Mouse (Mus musculus): ENCODE data around the gene Scyl3. TPM values are rescaled to one million over a fixed set of nuclear protein-coding genes. Genes with fewer than 3 reads are reported as not detected.

Gene Scyl3
- total RNA-seq (2015) (28.1 and 39.6 TPM in 2 replicates), total RNA-seq (2017) (14.5 and 16.9 TPM in 2 replicates)

DNA sequence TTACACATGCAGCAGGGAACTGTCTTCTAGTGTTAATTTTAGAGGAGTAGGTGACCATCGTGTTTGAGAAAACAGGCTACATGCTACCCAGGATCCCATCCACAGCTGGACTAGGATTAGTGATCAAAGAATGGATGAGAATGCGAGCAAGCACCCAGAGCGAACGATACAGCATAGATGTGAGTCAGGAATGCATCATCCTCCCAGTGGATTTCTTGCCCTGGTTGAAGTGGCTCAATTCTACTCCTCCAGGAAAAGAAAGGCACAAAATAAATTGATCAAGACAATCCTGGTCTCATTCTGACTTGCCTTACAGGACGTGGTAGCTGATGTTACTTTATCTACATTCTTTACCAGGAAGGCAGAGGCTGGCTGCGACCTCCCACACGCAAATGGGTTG, at the start of gene Scyl3:
Scyl3 (plus strand) TSS at position 255 of the 400 bp plus-strand sequence.
- no peak for ATAC-seq (replicated peaks; ENCODE audit: poor library complexity)

DNA sequence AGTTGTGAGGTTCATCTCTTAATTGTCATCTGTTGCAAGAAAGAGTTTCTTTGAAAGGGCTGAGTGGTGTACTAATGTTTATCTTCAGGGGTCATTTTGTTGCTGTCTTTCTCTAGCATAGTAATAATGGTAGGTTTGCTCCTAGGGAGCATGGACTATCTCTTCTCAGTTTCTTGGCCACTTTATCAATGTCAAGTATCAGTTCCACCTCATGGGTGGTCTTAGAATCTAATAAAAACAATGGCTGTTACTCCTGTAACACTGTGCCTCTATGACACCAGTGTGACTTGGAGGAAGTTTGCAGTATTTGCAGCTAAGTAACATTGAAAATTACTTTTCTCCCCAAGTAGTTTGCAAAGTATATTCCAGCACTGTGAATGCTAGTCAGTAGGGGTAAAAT, 39.3 kb upstream of the Scyl3 start:
- no peak for ATAC-seq (replicated peaks; ENCODE audit: poor library complexity)

DNA sequence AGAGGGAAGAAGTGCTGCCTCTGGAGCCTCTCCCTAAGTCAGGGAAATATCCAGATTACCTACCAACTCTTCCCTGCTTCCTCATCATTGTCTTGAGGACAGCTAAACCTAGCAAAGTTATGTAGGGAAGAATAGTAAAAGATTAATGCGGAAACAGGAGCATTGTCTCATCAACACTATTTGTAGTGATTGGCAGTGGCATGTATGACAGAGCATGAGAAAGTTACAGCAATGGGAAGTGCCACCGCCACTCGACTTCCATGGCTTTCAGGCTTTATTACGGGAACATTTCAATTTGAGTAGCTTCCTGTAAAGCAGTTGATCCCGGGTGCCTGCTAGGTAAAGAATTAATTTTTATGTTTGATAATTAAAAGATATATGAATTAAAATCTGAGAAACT, 35.6 kb upstream of the Scyl3 start:
- ATAC-seq (replicated peaks; ENCODE audit: poor library complexity): no peak

DNA sequence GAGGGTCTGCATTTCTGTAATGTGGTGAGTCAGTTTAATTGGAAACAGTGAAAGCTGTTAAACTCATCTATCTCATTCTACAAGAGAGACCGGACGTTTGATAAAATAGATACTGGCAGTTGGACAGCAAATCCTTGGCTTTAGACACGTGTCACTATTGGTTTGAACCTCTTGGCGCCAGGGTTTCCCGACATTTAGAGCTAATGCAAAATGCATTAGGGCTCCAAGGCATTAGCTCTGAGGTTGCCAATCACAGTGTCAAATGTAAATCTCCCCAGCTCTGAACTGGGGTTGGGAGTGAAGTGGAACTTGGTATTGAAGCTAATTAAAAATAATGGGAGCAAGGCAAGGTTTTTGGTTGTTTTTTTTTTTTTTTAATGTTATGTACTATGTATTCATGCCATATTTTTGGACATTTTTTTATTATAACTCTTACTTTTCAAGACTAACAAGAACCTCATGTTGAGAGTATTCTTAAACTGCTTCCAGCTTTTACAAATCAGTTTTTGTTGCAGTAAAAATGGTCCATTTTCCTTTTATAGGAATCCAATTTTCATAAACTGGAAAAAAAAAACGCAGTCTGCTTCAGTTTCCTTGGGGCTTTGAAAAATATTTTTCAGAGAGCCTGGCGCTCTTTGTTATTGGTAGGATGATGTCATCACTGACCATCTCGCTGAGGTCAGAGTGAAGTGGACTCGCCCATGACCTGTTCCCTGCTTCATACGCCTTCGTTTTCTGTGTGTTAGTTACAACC, 34.9 kb upstream of the Scyl3 start:
- no peak for ATAC-seq (replicated peaks; ENCODE audit: poor library complexity)

DNA sequence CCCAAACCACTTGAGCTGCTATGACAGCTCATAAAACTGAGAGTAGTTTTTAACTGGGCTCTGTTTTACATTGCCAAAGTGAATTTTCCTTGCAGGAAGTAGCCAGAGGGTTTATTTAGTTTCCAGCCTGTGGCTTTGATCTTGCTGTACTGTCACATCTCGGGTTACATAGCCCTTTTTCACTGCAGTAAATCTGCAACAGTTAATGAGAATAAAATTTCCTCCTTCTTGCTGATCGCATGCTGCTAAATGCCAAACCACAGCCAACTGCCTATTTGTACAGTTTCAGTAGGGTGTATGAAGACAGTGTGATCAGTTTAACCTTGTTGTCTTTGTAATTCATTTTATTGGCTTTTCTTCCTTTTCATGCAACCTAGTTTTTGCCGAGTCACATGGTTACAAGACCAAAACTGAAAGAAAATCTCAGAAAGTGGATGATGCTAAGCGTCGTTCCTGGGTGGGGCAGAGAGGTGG, 30.6 kb upstream of the Scyl3 start:
- 0 out of 2 replicates have a peak, but pooled peaks have one; percentile 15 for ATAC-seq (replicated peaks; ENCODE audit: poor library complexity)

DNA sequence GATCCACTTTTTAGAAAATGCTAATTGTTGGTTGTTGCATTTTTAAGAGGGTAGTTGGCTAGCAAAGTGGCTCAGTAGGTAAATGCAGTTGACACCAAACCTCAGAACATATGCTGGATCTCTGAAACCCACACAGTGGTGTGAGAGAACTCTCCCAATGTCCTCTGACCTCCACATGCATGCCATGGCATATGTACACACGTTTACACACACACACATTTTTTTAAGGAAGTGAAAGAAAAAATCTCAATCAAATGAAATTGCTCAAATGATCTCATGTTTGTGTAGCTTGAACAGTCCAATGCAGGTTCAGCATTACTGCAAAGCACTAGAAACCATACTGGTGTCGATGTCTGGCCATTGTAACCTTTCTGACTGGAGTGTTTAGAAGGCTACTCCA, 29.3 kb upstream of the Scyl3 start:
- ATAC-seq (replicated peaks; ENCODE audit: poor library complexity): peak; percentile 65

DNA sequence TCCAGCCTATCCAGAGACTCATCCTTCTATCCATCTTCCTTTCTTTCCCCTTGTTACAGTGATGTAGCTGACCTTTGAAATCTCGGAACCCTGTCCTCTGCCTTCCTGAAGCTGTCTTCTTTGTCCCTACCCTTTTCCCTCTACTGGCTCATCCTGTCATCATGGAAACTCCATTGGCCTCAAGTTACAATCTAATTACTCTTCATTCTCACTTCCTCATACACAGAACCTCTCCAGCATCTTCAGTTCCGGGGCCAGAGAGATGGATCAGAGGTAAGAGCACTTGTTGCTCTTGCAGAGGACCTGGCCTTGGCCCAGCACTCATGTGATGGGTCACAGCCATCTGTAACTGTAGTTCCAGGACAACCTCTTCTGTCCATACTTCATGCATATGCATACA, 28.7 kb upstream of the Scyl3 start:
- peak; percentile 54 for ATAC-seq (replicated peaks; ENCODE audit: poor library complexity)

DNA sequence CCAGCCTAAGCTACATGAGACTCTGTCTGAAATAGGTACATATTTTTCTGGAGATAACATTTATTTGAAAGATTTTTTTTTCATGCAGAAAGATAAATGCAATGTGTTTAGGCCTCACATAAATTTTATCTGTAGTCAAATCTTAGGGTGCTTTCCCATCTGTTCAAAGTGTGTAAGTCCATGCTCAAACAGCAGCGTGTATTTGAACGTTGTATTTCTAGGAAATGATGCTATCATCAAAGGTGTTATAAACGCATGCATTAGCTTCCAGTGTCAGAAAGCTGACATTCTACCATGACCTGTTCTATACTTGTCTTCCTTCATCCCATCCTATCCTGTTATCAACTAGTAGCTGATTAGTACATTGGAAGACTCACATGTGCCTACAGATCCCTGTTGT, 25.5 kb upstream of the Scyl3 start:
- ATAC-seq (replicated peaks; ENCODE audit: poor library complexity): no peak

DNA sequence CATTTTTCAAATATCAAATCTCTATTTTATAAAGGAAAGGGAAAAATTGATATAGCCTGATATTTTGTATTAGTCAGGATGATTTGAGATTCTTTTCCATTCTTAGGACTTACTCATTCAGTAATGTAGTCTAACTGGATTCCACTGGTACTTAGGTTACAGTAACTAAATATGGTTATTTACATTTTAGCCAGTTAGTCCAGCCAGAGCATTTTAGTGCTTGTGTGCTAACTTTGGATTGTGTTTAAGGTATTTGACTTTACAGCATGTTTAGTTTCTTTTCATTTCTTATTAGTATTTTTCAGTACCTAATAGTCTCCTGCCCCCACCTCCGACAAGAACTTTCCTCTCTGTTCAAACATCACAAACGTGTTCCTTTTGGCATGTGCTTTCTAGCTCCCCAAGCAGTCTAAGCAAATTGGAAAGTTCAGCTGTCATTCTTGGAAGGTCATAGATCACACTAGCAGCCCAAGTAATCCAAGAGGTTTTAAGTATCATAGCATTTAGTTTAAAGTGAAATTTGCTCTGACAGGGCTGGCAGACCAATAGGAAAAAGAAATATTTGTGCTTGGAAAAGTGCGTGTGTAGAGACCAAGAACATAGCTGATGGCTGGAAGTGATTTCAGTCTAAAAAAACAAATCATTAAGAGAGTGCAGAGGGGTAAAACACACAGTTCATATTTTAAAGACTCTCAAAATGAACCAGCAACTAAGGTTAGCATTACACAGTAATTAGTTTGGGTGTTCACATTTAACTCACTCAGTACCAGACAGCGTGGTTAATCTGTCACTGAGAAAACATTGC, 21.7 kb upstream of the Scyl3 start:
- ATAC-seq (replicated peaks; ENCODE audit: poor library complexity): no peak

DNA sequence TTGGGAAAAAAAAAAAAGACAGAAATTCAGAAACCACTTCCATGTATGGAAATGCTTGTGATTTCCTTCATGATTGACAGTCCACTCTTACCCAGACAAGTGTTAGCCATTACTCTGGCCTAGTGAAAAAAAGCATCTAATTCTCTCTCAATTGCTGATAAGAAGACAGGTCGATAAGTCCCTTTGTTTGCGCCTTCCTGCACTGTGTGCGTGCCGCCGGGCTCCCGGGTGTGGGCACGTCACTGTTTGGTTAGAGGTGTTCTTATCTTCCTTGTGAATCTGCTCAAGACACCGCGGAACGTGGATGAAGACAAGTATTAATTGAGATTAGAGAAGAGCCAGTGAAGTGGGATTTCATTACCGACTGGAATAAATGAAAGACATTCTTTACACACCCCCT, 20.5 kb upstream of the Scyl3 start:
- ATAC-seq (replicated peaks; ENCODE audit: poor library complexity): no peak

DNA sequence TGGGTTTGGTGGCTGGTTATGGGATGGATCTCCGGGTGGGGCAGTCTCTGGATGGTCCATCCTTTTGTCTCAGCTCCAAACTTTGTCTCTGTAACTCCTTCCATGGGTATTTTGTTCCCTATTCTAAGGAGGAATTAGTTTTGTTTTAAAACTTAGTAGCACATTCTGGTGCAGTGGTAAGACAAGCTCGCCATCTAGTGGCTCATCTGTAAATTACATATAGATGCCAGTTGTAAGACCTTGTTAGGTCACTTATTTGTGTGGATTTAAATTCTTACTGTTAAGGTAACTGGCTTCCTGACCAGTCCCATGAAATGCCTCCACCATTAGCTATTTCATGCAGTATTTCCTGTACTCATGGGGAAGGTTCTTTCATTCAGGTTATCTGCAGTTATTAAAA, 18.6 kb upstream of the Scyl3 start:
- ATAC-seq (replicated peaks; ENCODE audit: poor library complexity): peak; percentile 98

DNA sequence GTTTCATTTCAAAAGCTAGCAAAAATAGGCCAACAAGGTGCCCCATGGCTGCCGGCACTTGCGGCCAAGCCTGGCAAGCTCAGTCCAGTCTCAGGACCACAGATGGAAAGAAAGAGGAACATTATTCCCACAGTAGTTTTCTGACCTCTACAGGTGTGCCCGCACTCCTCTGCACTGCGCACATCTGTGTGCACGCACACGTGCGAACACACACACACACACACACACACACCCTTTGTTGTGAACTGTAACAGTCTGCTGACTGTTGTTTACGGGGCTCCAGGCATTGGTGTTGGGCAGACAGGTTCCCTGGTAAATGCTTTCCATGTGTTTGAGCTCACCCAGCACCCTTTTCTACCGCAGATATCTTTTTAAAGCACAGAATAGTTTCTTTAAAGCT, 18.1 kb upstream of the Scyl3 start:
- no peak for ATAC-seq (replicated peaks; ENCODE audit: poor library complexity)

DNA sequence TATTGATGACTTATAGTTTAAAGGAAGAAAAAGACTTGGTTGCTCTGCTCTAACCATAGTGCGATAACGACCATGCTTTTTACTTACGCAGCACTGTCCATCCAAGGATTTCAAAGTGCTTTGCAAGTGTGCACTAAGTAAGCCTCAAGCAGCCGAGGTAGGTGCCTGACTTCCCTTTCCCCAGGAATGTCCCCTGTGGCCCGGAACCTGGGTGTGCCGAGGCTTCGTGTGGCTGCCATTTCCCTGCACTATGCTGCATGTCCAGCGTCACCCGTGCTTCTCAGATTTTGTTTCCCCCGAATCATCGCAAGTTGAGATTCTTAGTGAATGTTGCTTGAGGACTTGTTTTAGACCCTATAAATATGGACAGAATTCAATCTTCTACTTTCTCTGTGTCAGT, 16.9 kb upstream of the Scyl3 start:
- ATAC-seq (replicated peaks; ENCODE audit: poor library complexity): no peak

DNA sequence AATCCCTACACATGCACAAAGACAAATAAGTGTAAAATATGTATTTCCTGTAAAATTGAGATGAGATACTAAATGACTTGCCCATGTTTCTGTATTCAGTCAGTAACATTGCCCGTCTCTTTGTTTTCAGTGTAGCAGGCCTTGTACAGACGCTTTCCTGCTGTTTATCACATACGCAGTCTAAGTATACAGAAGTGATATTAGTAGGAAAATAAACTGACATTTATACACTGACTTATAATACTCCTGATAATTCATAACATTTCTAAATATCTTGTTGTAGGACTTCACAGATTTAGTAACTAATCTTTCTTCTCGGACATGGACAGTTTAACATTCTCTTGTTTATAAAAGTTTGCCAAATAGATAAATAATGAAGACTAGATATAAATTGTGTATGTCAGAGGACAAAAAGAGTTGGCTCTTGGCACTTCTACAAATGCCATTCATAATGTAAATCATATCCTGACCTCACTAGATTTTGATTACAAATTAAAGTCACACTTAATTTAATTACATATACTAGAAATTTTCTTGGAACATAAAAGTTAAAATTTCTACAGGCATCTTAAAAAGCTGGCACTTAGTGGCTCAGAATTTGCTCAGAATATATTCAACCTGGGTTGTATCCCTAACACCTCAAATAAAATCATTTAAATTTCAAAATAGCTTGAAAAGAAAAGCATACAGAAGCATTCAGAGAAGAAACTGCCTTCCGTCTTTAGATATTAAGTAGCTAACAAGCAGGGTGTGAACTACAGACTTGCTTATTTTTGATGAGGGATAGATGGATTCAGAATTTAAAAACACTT, 11.3 kb upstream of the Scyl3 start:
- ATAC-seq (replicated peaks; ENCODE audit: poor library complexity): no peak

DNA sequence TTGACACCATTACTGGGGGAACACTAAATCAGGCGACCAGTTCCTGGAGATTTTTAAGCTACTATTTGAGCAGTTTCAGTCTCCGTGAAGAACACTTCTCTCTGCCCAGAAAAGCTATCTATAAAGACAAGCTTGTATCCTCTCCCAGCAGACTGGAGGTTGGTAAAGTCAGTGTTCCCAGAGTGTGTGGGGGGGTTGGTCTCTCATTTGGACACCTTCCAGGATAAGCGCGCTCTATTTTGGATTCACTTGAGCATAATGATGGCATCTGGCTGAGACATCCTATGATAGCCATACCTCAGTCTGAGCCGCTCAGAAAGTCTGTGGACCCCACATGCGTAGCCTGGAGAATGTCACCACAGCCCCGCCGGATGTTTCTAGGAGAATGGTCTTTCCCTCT, 4.8 kb upstream of the Scyl3 start:
- ATAC-seq (replicated peaks; ENCODE audit: poor library complexity): no peak

DNA sequence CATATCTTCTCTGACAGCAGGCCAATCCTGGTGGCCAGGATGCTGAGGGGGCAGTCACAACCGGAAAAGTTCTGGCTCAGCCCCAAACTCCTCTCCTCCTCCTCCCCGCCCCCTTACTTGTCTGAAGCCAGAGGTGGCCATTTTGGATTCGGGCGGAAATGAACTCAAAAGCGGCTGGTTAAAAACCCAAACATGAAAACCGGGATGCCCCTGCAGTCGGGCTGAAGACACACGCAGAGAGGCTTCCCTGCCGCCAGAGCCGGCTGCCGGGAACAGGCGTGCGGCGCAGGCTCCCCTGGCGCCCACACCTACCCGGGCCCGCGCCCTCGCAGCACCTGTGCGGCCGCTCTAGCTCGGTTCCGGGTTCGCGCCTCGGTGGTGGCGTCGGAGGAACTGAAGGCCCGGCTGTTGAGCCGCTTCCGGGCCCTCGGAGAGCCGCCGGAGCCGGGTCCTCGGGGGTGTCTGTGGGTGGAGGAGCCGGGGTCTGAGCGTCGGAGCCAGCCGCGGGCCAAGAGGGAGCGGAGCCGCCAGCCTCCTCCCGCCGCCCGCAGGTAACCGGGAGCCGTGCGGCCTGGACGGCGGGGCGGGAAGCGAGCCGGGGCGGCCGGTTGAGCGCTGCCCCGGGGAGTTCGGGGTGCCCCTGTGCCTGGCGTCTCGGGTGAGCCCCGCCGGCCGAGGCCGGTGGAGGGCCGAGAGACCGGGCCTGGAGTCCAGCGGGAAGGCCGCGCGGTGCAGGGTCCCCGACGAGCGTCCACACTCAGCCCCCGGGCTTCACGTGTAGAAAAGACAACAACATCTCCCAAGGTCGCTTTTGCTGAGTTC, 947 bp downstream of the Scyl3 start:
- peak; percentile 84 for ATAC-seq (replicated peaks; ENCODE audit: poor library complexity)

DNA sequence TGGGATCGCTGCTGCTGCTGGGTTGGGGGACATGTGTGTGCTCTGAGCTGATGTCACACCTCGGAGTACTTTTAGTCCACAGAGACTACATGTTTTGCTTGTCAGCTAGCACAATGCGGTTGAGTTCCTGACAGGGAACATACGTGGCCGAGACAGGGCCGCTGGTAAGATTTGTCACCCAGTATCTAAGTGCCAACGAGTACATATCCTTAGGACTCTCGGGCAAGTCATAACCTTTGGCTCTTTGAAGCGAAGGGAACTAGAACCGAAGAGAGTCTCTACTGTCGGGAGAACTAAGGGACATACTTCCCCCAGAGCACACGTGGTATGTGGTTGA, 1.5 kb downstream of the Scyl3 start:
- ATAC-seq (replicated peaks; ENCODE audit: poor library complexity): peak; percentile 38

DNA sequence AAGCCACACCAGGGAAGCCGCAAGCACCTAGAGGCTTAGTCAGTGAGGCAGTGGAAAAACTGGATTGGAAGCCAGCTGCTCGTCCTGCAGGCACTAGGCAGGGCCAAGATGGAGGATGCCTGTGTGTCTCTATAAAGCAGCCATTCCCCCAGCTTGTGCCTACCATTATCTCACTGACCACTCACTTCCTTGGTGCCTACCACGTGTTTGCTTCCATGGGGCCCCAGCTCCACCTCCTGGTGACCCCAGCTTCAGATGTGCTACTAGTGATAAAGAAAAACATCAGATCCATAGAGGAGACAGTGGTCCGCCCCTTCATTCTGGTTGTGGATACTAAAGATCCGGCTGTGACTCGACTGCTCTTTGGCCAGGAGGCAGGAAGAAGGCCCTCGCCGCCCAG, 2.9 kb downstream of the Scyl3 start:
- no peak; the same call in 1 of the 2 replicates for ATAC-seq (replicated peaks; ENCODE audit: poor library complexity)

DNA sequence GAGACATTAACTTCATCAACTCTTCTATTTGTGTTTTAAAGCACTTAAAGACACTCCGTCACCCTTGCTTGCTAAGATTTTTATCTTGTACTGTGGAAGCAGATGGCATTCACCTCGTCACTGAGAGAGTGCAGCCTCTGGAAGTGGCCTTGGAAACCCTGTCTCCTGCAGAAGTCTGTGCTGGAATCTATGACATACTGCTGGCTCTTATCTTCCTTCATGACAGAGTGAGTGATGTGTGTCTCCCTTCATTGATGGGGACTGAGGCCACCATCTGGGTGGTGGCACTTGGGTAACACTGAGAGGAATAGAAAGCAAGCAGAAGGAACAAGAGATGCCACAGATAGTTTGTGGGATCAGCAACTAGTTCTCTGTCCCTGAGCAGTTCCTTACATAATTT, 5.7 kb downstream of the Scyl3 start:
- ATAC-seq (replicated peaks; ENCODE audit: poor library complexity): no peak

DNA sequence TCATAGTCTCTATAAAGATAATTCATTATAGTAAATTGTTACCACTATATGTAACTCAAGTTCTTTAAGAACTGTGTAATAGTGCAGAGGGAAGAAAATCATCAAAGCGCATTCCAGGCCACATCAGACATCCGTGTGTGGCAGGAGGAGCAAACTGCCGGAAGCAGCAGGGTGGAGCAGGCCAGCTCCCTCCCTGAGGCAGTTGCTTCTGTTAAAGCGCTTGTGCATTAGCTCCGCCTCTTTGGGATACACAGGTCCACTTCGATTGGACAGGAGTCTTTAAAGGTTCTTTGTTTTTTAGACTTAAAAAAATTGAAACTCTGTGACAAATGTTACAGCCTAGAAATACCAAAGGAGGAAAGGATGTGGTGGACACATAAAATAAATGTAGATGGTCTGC, 13.2 kb downstream of the Scyl3 start:
- no peak for ATAC-seq (replicated peaks; ENCODE audit: poor library complexity)

DNA sequence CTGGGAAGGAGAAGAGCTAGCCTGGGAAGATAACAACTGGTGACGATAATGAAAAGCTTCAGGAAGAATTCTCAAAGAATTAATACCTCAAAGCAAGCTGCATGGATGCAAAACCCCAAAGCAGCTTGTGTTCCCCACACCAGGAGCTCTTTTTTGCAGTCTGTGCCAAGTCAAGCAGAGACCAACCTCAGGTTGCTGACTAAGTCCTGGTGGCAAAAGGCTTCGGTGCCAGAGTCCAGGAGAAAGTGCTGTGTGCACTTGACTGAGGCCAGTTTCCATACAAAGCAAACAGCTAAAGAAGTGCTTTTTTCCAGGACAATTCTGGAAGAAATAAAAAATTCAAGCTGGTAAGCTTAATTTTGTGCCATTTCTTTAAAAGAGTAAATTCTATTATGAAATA, 24.5 kb downstream of the Scyl3 start:
- ATAC-seq (replicated peaks; ENCODE audit: poor library complexity): no peak
